Mouse (Mus musculus) E14TG2a.4 (cell line): ENCODE measurements at regions not wholly inside any gene's neighbourhood (a gene's known extent, or its start where the extent isn't known, plus 50 kb on each side); places are given as distances from the start of the nearest gene placed in this dataset.

ENCODE experiments used
- CTCF ChIP-seq: conservative IDR thresholded peaks from 2 replicates; pipeline ENCODE4 v1.5.1; 2014; ENCODE audit warnings: low read length
- NANOG ChIP-seq: IDR thresholded peaks from 2 replicates; pipeline ENCODE4 v1.6.1; 2014; ENCODE audit warnings: borderline replicate concordance, low read length, mixed read lengths
- POU5F1 ChIP-seq: IDR thresholded peaks from 2 replicates; pipeline ENCODE4 v1.6.1; 2014; ENCODE audit warnings: low read length, borderline replicate concordance

DNA sequence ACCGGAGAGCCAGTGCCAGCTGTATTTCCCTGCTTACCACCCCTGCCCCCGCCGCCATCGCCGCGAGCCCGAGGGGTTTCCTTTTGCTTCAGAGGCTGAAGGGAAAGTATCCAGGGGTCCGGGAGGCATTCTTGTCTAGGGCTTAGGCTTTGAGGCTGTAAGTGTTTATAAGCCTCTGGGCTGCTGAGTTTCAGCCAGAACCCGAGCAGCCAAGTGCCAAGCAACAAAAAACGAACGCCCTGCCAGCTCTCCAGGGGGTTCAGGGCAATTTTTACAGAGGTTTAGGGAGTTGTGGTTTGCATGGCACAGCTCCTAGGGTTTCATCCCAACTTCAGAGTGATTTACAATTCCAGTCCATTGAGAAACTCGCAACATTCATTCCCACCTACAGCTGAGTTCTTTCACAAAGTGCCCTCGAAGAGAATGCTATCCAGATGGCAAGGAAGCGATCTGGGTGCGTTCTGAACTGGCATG lies 109.2 kb upstream of the Parp11 start:
- no peak for TF ChIP-seq CTCF
- no peak for TF ChIP-seq NANOG
- TF ChIP-seq POU5F1, result no peak
